Mouse (Mus musculus): ENCODE data around the gene Kdm4a. TPM values are rescaled to one million over a fixed set of nuclear protein-coding genes. Genes with fewer than 3 reads are reported as not detected.

Kdm4a gene
- polyA plus RNA-seq (2015; fragmentation: Nextera tagmentation; extraction: Ambion mirVana), result 13.0 and 16.0 TPM in 2 replicates

GRCm38 (mm10) chr4:118179467-118180300 lies at the start of gene Kdm4a:
TSS of gene Kdm4a (minus strand) at chr4:118180043.

GRCm38 (mm10) chr4:118134485-118135365 lies 45.1 kb downstream of the Kdm4a start, which contains the start of gene St3gal3:
TSS of gene St3gal3 (minus strand) at chr4:118134914.

Other genes with a start within 250 kb of the Kdm4a start
- 2.5 and 2.8 TPM in 2 replicates for gene St3gal3, start 45.1 kb downstream of the Kdm4a start, polyA plus RNA-seq (2015; fragmentation: Nextera tagmentation; extraction: Ambion mirVana)
- 4.8 and 5.9 TPM in 2 replicates for gene Ptprf, start 111.4 kb upstream of the Kdm4a start, polyA plus RNA-seq (2015; fragmentation: Nextera tagmentation; extraction: Ambion mirVana)
- gene Szt2, start 229.2 kb upstream of the Kdm4a start, polyA plus RNA-seq (2015; fragmentation: Nextera tagmentation; extraction: Ambion mirVana), result 4.8 and 4.9 TPM in 2 replicates
- 82.2 and 89.1 TPM in 2 replicates for gene Med8, start 229.3 kb upstream of the Kdm4a start, polyA plus RNA-seq (2015; fragmentation: Nextera tagmentation; extraction: Ambion mirVana)
- 73.7 and 73.8 TPM in 2 replicates for gene Elovl1, start 248.1 kb upstream of the Kdm4a start, polyA plus RNA-seq (2015; fragmentation: Nextera tagmentation; extraction: Ambion mirVana)

Data from spleen, postnatal 0 days (tissue).